Comparison of ENCODE assay signal across 13 mouse cellular contexts in the genomic region with DNA sequence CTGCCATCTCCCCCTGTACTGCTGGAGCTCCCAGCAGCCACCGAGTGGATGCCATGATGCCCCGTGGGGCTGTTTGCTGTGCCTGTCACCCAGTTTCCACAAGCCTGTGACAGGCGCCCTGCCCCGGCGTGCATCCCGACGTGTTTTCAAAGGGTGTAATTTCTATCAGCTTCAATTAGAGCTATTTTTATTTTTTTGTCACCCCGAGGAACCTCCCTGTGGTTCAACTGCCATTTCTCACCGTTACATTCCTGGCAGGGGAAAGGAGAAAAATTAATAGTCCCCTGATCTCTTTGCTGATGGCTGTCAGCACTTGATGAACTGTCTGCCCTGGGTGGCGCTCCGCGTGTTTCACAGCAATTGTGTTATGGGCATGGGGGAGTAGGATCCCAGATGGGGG.
DNase-seq lines count a peak whose midpoint lies in the region; ATAC-seq and TF ChIP-seq lines count a peak whose summit lies in the region.
"Had no signal": no experiment of that assay in that cellular context is flagged by ENCODE, and none has a peak within 500 bp of the region (broad histone marks: within the 10 kb centered on the region; RNA-seq: fewer than 3 reads in every experiment).

No protein-coding gene starts in this region.

- WGBS in heart, embryonic 13.5 days: 67% methylated on average over 12 of the region's 12 CpGs
- 78% methylated on average over 12 of the region's 12 CpGs for WGBS in heart, embryonic 11.5 days (ENCODE audit: insufficient replicate concordance)
- WGBS in forebrain, embryonic 11.5 days: 83% methylated on average over 12 of the region's 12 CpGs
- WGBS in hindbrain, embryonic 15.5 days: 23% methylated on average over 12 of the region's 12 CpGs
- WGBS in midbrain, embryonic 14.5 days: 52% methylated on average over 12 of the region's 12 CpGs
- WGBS in lung, postnatal 0 days: 74% methylated on average over 12 of the region's 12 CpGs

- no peak for DNase-seq in forebrain, embryonic 11.5 days (ENCODE audit: low spot score)
- no peak for DNase-seq in midbrain, embryonic 14.5 days
- no peak for DNase-seq in T-cell, adult 2 months (ENCODE audit: low spot score)
- no peak for DNase-seq in lung, postnatal 0 days (ENCODE audit: low spot score)
- no peak for DNase-seq in cerebellum, adult 18-20 months
- DNase-seq: cerebellum, adult 2 months; kidney, postnatal 36 days; thymus, adult 2 months had no signal

- no peak for TF ChIP-seq CTCF in lung, postnatal 0 days (IDR thresholded peaks at IDR 0.05)

- H3K36me3 ChIP-seq in heart, embryonic 13.5 days: no peaks in the 10 kb centered on the region
- no peaks in the 10 kb centered on the region for H3K36me3 ChIP-seq in heart, embryonic 11.5 days (ENCODE audit: control insufficient read depth, insufficient read depth, low read length)
- no peaks in the 10 kb centered on the region for H3K36me3 ChIP-seq in forebrain, embryonic 11.5 days (ENCODE audit: control insufficient read depth, insufficient read depth, low read length)
- H3K36me3 ChIP-seq in hindbrain, embryonic 15.5 days: no peaks in the 10 kb centered on the region
- H3K36me3 ChIP-seq in midbrain, embryonic 14.5 days (ENCODE audit: control insufficient read depth, insufficient read depth, low read length): no peaks in the 10 kb centered on the region
- no peaks in the 10 kb centered on the region for H3K36me3 ChIP-seq in lung, postnatal 0 days (ENCODE audit: insufficient read depth, low read length)
- H3K36me3 ChIP-seq: limb, embryonic 15.5 days had no signal

- no peaks in the 10 kb centered on the region for H3K9me3 ChIP-seq in heart, embryonic 13.5 days
- H3K9me3 ChIP-seq in heart, embryonic 11.5 days (replicated peaks; ENCODE audit: control insufficient read depth, low read length): no peaks in the 10 kb centered on the region; the same call in 1 of the 2 replicates
- H3K9me3 ChIP-seq in forebrain, embryonic 11.5 days (ENCODE audit: control insufficient read depth, low read length): peaks cover 2% of the 10 kb centered on the region; the same call in 1 of the 2 replicates
- no peaks in the 10 kb centered on the region for H3K9me3 ChIP-seq in hindbrain, embryonic 15.5 days
- no peaks in the 10 kb centered on the region for H3K9me3 ChIP-seq in midbrain, embryonic 14.5 days (ENCODE audit: control insufficient read depth, low read length)
- no peaks in the 10 kb centered on the region for H3K9me3 ChIP-seq in lung, postnatal 0 days (ENCODE audit: low read length)
- H3K9me3 ChIP-seq: embryonic facial prominence, embryonic 13.5 days; limb, embryonic 15.5 days had no signal

- H3K4me3 ChIP-seq in heart, embryonic 13.5 days: no peak overlapping the region
- no peak overlapping the region for H3K4me3 ChIP-seq in heart, embryonic 11.5 days (ENCODE audit: low read depth, low read length)
- no peak overlapping the region for H3K4me3 ChIP-seq in forebrain, embryonic 11.5 days (ENCODE audit: low read depth, low read length)
- H3K4me3 ChIP-seq in hindbrain, embryonic 15.5 days: no peak overlapping the region
- H3K4me3 ChIP-seq in midbrain, embryonic 14.5 days (replicated peaks; ENCODE audit: low read depth, low read length): no peak overlapping the region
- H3K4me3 ChIP-seq in lung, postnatal 0 days (ENCODE audit: low read depth, low read length): no peak overlapping the region
- H3K4me3 ChIP-seq: embryonic facial prominence, embryonic 13.5 days; limb, embryonic 15.5 days had no signal

- H3K4me2 ChIP-seq in heart, embryonic 13.5 days: no peak overlapping the region
- no peak overlapping the region for H3K4me2 ChIP-seq in heart, embryonic 11.5 days
- H3K4me2 ChIP-seq in forebrain, embryonic 11.5 days (ENCODE audit: low read depth, low read length, severe bottlenecking): no peak overlapping the region
- H3K4me2 ChIP-seq in hindbrain, embryonic 15.5 days: no peak overlapping the region
- H3K4me2 ChIP-seq in midbrain, embryonic 14.5 days (ENCODE audit: low read length): no peak overlapping the region
- no peak overlapping the region for H3K4me2 ChIP-seq in lung, postnatal 0 days (replicated peaks; ENCODE audit: low read depth, low read length)
- H3K4me2 ChIP-seq: embryonic facial prominence, embryonic 13.5 days; limb, embryonic 15.5 days had no signal

- ATAC-seq in heart, embryonic 13.5 days (ENCODE audit: extremely low read depth, insufficient number of reproducible peaks, low FRiP score, low TSS enrichment): no peak
- no peak for ATAC-seq in heart, embryonic 11.5 days (replicated peaks; ENCODE audit: insufficient number of reproducible peaks, low FRiP score, low TSS enrichment)
- ATAC-seq in forebrain, embryonic 11.5 days (replicated peaks; ENCODE audit: low FRiP score): no peak
- no peak for ATAC-seq in hindbrain, embryonic 15.5 days (ENCODE audit: low FRiP score, low read depth)
- no peak for ATAC-seq in midbrain, embryonic 14.5 days (ENCODE audit: low FRiP score, low TSS enrichment)
- ATAC-seq in lung, postnatal 0 days: no peak

- TF ChIP-seq EP300 in lung, postnatal 0 days (IDR thresholded peaks at IDR 0.05): no peak

- no peak overlapping the region for H3K27ac ChIP-seq in heart, embryonic 13.5 days (replicated peaks)
- H3K27ac ChIP-seq in heart, embryonic 11.5 days (ENCODE audit: low read depth, low read length): no peak overlapping the region
- 0 out of 2 replicates have a peak overlapping the region, but pooled peaks have one; percentile 50 for H3K27ac ChIP-seq in forebrain, embryonic 11.5 days (ENCODE audit: low read depth, low read length)
- peak overlapping the region; percentile 10; the same call in 1 of the 2 replicates for H3K27ac ChIP-seq in hindbrain, embryonic 15.5 days (replicated peaks)
- peak overlapping the region; percentile 71 for H3K27ac ChIP-seq in midbrain, embryonic 14.5 days (replicated peaks; ENCODE audit: low read depth, low read length)
- no peak overlapping the region for H3K27ac ChIP-seq in lung, postnatal 0 days (ENCODE audit: low read length)
- H3K27ac ChIP-seq: embryonic facial prominence, embryonic 13.5 days; limb, embryonic 15.5 days had no signal

- peaks cover 63% of the 10 kb centered on the region for H3K4me1 ChIP-seq in heart, embryonic 13.5 days
- H3K4me1 ChIP-seq in heart, embryonic 11.5 days (ENCODE audit: control insufficient read depth, insufficient read depth, low read length): peaks cover 41% of the 10 kb centered on the region
- H3K4me1 ChIP-seq in forebrain, embryonic 11.5 days (replicated peaks; ENCODE audit: control insufficient read depth, insufficient read depth, low read length): peaks cover 51% of the 10 kb centered on the region
- H3K4me1 ChIP-seq in hindbrain, embryonic 15.5 days (replicated peaks): peaks cover 72% of the 10 kb centered on the region
- peaks cover 70% of the 10 kb centered on the region for H3K4me1 ChIP-seq in midbrain, embryonic 14.5 days (ENCODE audit: control insufficient read depth, insufficient read depth, low read length)
- H3K4me1 ChIP-seq in lung, postnatal 0 days (ENCODE audit: insufficient read depth, low read depth, low read length): no peaks in the 10 kb centered on the region

- peak overlapping the region; percentile 47; the same call in 1 of the 2 replicates for H3K9ac ChIP-seq in heart, embryonic 13.5 days
- no peak overlapping the region for H3K9ac ChIP-seq in heart, embryonic 11.5 days (ENCODE audit: low read depth, low read length)
- H3K9ac ChIP-seq in forebrain, embryonic 11.5 days (ENCODE audit: low read length): no peak overlapping the region; the same call in 1 of the 2 replicates
- no peak overlapping the region for H3K9ac ChIP-seq in hindbrain, embryonic 15.5 days
- H3K9ac ChIP-seq in midbrain, embryonic 14.5 days (replicated peaks; ENCODE audit: low read length): no peak overlapping the region
- H3K9ac ChIP-seq in lung, postnatal 0 days (replicated peaks; ENCODE audit: low read depth): no peak overlapping the region
- H3K9ac ChIP-seq: embryonic facial prominence, embryonic 13.5 days; limb, embryonic 15.5 days had no signal

- H3K27me3 ChIP-seq in heart, embryonic 13.5 days (replicated peaks): peaks cover 5% of the 10 kb centered on the region; the same call in 1 of the 2 replicates
- no peaks in the 10 kb centered on the region for H3K27me3 ChIP-seq in heart, embryonic 11.5 days (ENCODE audit: control insufficient read depth, insufficient read depth, low read length)
- H3K27me3 ChIP-seq in forebrain, embryonic 11.5 days (ENCODE audit: control insufficient read depth, insufficient read depth, low read length): no peaks in the 10 kb centered on the region
- no peaks in the 10 kb centered on the region; the same call in 1 of the 2 replicates for H3K27me3 ChIP-seq in hindbrain, embryonic 15.5 days
- no peaks in the 10 kb centered on the region for H3K27me3 ChIP-seq in midbrain, embryonic 14.5 days (ENCODE audit: control insufficient read depth, insufficient read depth, low read length)
- H3K27me3 ChIP-seq in lung, postnatal 0 days (replicated peaks; ENCODE audit: insufficient read depth, low read length): no peaks in the 10 kb centered on the region
- H3K27me3 ChIP-seq: embryonic facial prominence, embryonic 13.5 days had no signal

Comparison
In these comparisons a context has a peak if more than half of its experiments do, and no peak if none do; other contexts are left out.
1. H3K27ac ChIP-seq: peak in forebrain, embryonic 11.5 days (single experiment), hindbrain, embryonic 15.5 days (single experiment) and midbrain, embryonic 14.5 days (single experiment); none in heart, embryonic 13.5 days (single experiment), heart, embryonic 11.5 days (single experiment) and lung, postnatal 0 days (single experiment).